Mouse (Mus musculus) spleen, postnatal 36 days (tissue): ENCODE measurements at regions not wholly inside any gene's neighbourhood (a gene's known extent, or its start where the extent isn't known, plus 50 kb on each side); places are given as distances from the start of the nearest gene placed in this dataset.

Experiments
- DNase-seq, 2 experiments: peaks; one replicate each; pipeline ENCODE4 v3.0.0; 2022; ENCODE audit warnings: low spot score in 2 of 2, mixed read lengths in 1 of 2

GRCm38 (mm10) chr7:36352761-36353160 lies 345.2 kb upstream of the Tshz3 start:
- DNase-seq: no peak

- DNase-seq: no peak
These were observed 347.3 kb upstream of the Tshz3 start for GRCm38 (mm10) chr7:36350616-36351015.

DNA sequence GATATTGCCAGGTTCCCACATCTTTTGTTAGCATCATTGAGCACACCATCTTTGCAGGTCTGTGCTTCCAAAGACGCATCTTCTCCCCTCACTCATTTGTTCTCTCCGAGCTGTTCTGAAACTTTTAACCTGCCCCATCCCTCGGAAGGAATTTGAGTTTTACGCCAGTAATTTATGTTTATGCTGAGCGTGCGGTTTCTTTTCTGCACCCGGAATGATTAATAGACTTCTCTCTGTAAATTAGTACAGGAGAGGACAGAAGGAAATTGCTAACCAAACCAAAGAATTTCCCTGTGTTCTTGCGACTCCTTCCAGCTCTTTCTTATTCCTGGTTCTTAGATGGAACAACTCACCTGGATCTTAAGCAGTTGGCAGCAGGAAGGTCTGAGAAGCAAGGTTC lies 349.7 kb upstream of the Tshz3 start:
- no peak for DNase-seq

DNA sequence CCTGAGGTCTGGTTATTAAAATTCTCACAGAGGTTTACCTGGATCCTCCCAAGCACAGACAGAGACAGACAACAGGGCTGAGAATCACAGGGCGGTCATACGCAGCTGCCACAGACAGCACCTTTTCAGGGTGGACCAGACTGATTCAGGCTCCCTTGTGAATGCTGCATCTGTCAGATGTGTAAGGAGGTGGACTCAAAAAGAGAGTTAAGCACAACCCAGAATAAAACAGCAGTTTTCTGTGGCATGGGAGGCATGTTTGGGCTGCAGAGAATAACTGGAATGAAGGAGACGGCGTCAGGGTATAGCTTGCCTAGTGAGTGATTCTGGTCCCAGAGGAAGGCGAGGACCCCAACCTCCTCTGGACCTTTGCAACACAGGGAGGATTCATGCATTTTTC lies 363.1 kb upstream of the Tshz3 start:
- no peak for DNase-seq

DNA sequence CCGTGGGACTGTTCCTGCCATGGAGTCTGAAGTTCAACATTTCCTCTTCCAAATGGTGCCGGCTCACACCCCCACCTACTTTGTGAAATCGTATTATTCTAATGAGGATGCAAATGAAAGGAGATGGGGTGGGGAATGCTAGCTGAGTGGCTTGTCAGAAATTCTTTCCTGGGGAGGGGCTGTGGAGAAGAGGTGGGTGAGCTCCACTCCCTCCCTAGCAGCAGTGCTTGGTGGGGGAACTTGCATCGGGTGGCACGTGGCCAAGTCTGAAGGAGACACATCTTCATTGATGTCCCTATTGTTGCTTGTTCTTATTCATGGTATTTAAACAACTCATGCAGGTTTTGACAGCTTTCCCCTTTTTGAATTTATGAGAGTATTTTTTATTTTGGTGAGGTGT lies 363.8 kb upstream of the Tshz3 start:
- DNase-seq: no peak

DNA sequence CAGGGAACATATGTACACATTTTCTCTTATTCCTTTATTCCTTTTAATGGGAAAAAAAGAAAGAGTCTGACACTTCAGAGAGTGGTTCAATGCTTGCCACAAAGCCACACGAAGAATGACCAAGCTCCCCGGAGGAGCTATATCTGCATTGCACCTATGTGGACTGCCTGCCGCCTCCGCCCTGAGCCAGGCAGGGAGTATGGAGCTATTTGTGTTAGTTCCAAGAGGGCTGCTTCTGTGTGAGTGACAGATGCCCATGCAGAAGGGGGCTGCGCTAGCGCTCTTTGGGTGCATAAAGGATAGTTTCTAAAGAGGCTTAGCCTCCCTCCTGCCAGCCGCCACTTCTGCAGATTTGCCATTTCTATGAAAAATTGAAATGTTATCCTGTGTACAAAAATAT lies 365.3 kb upstream of the Tshz3 start:
- DNase-seq: no peak

GRCm38 (mm10) chr7:36328141-36328540 lies 369.8 kb upstream of the Tshz3 start:
- no peak for DNase-seq

DNA sequence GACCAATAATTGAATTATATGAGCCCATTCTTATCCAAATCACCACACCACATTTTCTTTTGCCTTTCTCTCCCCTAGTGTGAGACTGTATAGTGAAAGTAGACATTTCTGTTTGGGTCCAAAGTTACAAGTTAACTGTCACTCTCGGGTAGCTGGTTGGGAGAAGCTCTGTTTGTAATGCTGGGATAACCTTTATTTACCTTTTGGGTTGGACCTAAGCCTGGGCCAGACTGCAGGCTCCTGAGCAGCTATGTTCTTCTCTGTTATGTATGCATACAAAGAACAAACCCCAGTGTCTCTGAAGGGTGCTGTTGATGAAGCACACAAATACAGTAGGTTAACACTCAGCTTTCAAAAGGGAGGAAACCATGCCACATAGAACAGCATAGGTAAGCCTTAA lies 373.9 kb upstream of the Tshz3 start:
- DNase-seq: no peak

DNA sequence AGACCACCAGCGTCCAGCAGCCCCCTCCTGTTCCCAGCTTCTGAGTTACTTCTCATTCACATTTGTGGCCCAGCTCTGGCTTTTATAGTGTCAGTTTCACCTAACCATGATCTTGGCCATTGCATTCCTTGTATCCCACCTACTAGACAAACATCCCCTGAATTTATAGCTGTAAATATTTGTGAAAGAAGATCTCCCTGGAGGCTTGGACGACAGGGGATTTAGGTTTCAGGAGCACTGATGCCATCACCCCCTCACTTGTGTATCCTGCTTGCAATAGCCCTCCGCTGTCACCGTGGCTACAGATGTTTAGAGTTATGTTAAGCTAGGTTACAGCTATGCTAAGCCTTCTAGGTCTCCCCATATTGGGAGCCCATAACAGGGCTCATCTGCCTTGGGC lies 375.7 kb upstream of the Tshz3 start:
- no peak for DNase-seq

GRCm38 (mm10) chr7:36317466-36318212 lies 380.3 kb upstream of the Tshz3 start:
- no peak for DNase-seq

DNA sequence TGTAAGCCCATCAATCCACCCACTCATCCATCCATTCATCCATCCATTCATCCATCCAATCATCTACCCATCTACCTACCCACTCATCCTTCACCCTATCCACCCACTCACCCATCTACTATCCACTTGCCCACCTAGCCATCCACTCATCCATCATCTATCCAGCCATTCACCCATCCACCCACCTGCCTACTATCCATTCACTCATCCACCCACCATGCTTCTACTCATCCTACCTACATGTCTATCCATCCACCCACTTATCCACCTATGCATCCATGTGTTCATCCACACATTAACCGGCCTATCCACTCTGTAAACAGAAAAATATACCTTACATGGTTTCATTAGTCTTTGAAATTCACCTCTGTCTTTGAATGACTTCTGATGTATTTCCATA lies 384.2 kb upstream of the Tshz3 start:
- DNase-seq: no peak

GRCm38 (mm10) chr7:36309761-36310605 lies 387.9 kb upstream of the Tshz3 start:
- DNase-seq: no peak

GRCm38 (mm10) chr7:36308726-36309125 lies 389.2 kb upstream of the Tshz3 start:
- no peak for DNase-seq

DNA sequence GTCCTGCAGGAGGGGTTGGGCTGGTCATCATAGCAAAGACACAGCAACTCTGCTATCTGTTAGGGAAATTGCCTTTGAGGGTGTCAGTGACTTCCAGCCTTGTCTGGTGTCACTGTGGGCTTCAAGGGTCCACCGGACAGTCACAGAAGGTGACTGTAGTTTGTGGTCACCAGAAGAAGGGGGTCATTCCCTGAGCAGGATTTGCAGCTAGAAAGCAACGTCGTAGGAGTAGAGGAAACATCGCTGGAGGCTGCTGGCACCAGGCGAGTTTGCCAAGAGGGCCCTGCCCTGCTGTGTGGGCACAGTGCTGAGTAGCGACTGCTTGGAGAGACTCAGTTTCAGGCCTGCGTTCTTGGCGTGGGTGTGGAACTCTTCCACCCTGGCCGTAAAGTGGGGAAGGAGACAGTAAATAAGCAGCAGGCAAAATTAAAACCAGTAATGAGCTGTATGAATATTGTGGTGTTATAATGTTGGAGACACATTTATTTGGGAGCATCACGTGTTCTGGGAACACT lies 389.8 kb upstream of the Tshz3 start:
- no peak for DNase-seq

DNA sequence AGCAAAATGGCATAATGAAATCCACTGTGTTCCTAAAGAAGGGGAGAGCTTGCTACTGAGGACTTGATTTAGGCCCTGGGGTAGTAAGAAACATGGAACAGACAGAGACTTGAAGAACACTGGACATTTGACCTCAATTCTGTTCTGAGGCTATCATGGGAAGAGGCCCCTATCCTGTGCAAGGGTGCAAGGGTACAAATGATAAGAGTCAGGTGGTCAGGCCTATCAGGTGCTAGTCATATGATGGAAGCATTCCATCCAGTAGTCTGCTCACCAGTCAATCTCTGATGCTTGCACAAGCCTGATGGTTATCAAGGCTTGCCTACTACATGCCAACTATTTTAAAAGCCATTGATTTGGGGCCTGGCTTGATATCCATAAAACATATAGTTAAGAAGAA lies 420.6 kb upstream of the Tshz3 start:
- no peak for DNase-seq

- DNase-seq: no peak
These were observed 429.0 kb upstream of the Tshz3 start for GRCm38 (mm10) chr7:36268966-36269365.

GRCm38 (mm10) chr7:36265163-36265823 lies 432.6 kb upstream of the Tshz3 start:
- no peak for DNase-seq

GRCm38 (mm10) chr7:36262124-36262710 lies 435.7 kb upstream of the Tshz3 start:
- no peak for DNase-seq

GRCm38 (mm10) chr7:36257102-36257501 lies 440.8 kb upstream of the Tshz3 start:
- no peak for DNase-seq

DNA sequence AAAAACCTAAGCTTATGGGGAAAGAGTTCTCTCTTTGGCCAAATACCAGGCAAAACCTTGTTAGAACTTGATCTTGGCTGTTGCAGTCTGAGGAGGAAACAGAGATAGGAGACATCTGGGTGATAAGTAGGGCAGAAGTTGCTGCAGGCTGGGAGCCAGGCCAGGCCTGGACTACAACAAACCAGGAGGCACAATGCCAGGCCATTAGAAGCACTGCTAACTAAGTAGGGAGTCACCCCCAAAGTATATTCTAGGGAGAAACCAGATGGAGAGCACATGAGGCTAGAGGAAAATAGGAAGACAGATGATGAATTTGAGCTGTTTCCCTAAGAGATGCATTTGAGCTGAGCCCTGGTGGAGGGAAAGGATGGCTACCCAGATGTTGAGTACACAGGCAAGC lies 444.6 kb upstream of the Zfp507 start:
- DNase-seq: no peak

DNA sequence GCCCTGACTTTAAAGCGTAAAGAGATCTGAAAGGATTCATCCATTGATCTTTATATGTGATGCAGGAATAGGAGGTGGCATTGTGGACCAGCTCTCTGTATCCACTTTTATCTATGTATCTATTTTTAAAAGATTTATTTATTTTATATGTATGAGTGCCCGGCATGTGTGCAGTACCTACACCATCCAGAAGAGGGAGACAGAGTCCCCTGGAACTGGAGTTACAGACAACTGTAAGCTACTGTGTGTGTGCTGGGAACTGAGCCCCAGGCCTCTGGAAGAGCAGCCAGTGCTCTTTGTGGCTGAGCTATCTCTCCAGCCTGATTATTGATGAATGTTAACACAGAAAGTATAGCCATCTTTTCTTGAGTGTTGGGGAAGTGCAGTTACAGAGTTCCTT lies 433.9 kb upstream of the Zfp507 start:
- no peak for DNase-seq

- no peak for DNase-seq
These were observed 426.2 kb upstream of the Zfp507 start for GRCm38 (mm10) chr7:36229031-36229430.
